Mouse (Mus musculus) heart, postnatal 0 days (tissue): ENCODE measurements around the gene Mageb18.

Experiments used
- CTCF ChIP-seq: IDR thresholded peaks from 2 replicates; pipeline ENCODE4 v1.5.1; 2016; ENCODE audit warnings: antibody characterized with exemption, control low read depth, low read depth
- EP300 ChIP-seq: IDR thresholded peaks from 2 replicates; pipeline ENCODE4 v1.6.1; 2016; ENCODE audit warnings: antibody characterized with exemption, low read depth

GRCm38 (mm10) chrX:92599472-92599871 lies at the start of gene Mageb18:
- TF ChIP-seq CTCF = no peak
- TF ChIP-seq EP300 = no peak
